Mouse (Mus musculus): ENCODE measurements around the gene Arhgap21. TPM values are rescaled to one million over a fixed set of nuclear protein-coding genes. Genes with fewer than 3 reads are reported as not detected.
"Not testable (repeated sequence)": the region's sequence is repeated elsewhere in the genome, so short reads cannot be mapped to it uniquely, and the experiment has no call there.

Gene Arhgap21
- total RNA-seq, 2 experiments from 2014 or later = 86.5 to 106 TPM

DNA sequence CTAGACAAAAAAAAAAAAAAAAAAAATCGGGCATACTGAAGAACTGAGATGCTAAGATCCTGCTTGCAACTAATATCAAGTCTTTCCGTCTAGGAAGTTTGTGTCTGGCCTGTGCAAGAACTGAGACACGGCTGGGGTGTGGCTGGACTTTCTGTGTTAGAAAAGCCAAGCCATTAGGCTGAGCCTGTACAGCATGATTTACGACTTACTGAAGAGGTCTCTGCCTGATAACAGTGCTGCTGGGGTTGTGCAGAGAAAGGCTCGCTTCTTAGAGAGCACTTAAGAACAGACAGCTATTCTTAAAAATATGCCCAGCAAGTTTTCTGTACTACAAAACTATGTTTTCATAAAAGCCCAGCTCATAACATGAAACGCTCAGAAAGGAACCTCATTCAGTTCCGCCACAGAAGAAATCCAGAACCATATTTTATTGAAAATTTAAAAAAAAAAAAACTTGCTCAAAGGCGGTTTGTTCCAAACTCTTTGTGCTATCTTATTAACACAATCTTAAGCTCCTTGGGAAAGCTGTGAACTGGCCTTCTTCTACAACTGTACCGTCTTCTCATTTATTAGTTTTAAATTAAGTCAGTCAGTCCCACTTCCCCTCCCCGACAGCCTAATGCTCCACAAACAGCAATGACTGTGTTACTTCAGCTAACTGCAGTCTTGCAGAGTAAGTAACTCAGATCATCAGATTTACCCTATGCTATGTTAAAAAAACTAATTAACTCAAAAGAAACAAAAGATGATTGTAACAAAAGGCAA is 26.1 kb downstream of the Arhgap21 start:
- no peak for DNase-seq (ENCODE audit: low spot score in 2 of 2)

DNA sequence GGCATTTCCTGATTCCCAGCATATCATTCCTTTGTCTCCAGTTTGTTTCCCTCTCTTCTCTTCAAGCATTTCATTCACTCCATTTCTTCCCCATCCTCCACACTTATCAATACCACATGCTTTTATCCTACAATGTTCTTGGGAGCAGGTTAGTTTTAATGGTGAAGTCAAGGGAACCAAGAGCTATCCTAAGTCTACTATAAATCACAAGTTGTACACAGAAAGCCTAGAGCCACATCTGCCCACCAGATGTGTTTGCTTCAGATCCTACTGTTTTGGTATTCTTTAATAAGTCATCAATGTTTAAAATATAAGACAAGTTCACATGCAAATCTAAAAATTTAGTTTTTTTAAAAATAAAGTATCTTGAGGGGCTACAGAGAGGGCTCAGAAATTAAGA is 27.6 kb downstream of the Arhgap21 start:
- no peak for DNase-seq (ENCODE audit: low spot score in 2 of 2)

DNA sequence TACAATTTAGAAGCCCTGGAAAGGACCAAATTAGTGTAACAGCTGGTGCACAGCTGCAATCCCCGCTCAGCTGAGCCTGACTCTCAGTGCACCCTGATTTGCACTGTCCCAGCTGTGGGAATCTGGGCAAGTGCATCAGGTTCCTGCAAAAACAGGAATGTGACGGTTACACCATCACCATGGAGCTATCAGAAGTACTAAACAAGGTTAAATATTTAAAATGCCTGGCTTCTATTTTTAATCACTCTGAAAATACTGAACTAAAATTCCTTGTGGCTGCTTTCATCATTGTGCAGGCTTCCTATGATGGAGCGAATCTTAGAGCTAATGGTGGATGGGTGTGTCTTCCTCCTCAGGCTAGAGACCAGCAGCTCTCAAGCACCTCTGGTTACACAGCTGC is 29.3 kb downstream of the Arhgap21 start:
- DNase-seq (ENCODE audit: low spot score in 2 of 2) = no peak

DNA sequence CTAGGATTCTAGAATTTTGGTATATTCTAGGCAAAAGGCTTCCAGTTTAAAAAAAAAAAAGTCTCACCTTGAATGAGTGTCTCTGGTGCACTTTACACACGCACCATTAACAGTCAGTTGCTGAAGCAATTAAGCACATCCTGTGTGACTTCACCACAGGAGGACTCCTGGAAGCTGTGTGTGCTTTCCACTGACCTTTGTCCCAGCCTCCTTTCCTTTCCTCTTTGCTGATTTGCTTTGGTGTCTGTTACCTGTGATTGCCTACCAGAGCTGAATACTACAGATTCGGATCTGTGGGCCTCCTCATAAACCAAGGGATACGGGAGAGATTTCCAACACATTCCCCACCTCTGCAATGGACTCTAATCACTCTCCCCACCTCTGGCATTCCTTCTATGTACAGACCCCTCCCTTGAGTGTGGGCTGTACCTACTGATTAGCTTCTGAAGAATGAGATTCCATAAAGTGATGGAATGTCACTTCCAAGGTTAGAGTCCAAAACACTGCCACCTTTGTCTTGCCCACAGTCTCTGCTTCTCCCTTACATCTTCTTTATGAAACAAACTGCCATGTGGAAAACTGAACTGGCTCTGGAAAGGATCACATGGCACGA is 32.0 kb downstream of the Arhgap21 start:
- DNase-seq (ENCODE audit: low spot score in 2 of 2) = no peak

DNA sequence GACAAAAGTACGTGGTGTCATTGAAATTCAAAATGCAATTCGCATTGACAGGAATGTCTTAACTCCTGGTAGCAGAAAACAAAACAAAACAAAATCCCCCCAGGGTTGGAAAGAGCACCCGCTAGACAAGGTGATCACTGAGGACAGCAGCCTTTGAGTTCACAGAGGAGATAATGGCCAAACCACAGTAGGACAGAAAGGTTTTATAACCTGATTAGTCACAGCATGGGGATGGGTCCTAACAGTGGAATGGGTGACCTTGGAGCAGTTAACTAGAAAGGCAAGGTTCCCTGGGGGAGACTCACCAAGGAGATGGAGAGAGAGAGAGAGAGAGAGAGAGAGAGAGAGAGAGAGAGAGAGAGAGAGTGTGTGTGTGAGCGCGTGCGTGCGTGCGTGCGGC is 34.3 kb downstream of the Arhgap21 start:
- DNase-seq (ENCODE audit: low spot score in 2 of 2) = no peak

DNA sequence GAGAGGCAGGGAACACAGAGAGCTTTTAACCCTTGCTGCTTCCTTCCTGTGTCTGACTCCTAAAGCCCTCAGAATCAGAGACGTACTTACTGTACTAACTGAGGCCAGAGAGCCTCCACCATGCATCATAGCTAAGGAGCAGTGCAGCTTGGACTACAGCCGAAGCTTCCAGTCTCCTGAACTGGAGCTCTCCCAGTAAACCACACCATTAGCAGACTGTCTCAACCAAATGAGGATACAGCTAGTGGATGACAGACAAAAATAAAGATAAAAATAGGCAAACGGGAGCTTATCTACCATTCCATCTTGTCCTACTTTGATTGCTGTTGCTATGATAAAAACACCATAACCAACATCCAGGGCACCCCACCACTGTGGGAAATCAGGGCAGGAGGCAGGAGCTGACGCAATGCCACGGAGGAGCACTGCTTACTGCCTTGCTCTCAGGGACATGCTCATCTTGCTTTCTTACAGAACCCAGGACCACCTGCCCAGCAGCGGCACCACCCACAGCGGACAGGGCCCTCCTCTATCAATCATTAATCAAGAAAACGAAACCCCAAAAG is 35.9 kb downstream of the Arhgap21 start:
- DNase-seq (ENCODE audit: low spot score in 2 of 2) = no peak

DNA sequence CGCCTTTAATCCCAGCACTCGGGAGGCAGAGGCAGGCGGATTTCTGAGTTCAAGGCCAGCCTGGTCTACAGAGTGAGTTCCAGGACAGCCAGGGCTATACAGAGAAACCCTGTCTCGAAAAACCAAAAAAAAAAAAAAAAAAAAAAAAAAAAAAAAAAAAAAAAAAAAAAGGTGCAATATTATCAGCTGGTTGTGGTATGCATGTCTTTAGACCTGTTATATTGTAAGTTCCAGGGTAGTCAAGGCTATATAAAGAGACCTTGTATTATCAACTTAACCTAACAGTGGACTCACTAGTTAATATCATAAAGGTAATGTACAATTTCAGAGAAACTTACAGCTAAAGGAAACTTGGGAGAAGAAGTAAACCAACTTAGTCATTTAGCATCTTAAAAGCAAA is 36.9 kb downstream of the Arhgap21 start:
- DNase-seq (ENCODE audit: low spot score in 2 of 2) = not testable (repeated sequence)

DNA sequence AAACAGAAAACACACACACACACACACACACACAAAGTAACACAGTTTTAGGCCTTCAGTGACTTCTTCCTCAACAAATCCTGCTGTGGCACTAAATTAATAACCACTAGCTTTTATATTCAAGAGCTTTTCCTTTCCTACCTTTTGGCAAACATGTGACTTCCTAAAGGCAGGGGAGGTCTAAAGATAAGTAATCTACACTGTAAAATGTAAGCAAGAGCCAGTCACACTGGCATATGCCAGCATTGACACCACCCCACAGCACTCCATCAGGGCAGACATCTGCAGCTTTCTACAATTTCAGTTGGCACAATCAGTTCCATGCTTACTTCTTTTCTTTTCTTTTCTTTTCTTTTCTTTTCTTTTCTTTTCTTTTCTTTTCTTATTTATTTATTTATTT is 40.2 kb downstream of the Arhgap21 start:
- no peak for DNase-seq (ENCODE audit: low spot score in 2 of 2)

DNA sequence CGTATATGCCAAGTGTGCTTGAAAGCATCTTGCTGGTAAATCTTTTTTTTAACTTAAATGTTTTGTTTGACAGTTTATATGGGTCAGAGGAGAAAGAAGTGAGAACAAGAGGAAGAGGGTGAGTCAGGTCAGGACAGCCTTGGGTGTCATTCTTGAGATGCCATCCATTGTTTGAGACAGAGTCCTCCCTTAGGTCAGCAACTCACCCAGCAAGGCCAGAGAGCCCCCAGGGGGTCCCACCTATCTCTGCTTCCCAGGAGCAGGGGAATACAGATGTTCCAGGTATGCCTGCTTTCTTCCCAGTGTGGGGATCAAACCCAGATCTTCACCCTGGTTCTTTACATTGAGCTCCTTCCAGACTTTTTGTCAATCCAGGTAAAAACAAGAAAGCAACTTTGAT is 43.7 kb downstream of the Arhgap21 start:
- no peak for DNase-seq (ENCODE audit: low spot score in 2 of 2)

DNA sequence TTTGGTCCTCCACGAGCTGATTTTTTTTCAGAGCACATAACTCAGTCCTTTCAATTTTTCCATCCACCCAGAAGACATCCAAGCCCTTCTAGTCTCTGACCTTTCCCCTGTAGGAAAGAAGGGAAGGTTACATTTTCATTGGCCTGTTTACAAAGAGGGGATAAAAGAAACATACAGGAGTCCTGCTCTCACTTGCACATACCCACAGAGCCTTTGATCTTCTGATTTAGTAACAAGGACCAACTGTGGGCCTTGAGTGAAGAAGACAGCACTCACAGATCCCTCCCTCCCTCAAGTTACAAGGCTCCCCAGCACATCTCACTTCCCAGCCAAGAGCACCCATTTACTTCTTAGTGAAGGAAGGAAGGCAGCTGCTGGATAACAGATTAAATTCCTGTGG is 46.3 kb downstream of the Arhgap21 start:
- DNase-seq (ENCODE audit: low spot score in 2 of 2) = no peak

DNA sequence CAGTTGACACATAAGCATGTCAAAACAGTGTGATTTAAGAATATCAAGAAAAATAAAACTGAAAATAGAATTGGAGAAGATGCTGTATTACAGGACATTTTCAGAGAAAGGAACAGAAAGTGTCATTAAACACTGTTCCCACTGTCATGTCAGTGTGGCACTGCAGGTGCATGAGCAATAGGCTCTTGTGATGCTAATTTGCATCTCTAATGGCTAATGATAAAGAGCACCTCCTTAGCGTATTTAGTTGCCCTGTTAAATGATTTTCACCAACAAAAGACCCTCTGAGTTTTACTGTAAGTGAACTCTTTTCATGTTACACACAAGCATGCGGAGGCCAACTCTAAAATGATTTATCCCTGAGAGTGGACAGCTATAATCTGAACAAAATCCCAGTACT is 47.1 kb downstream of the Arhgap21 start:
- no peak for DNase-seq (ENCODE audit: low spot score in 2 of 2)

DNA sequence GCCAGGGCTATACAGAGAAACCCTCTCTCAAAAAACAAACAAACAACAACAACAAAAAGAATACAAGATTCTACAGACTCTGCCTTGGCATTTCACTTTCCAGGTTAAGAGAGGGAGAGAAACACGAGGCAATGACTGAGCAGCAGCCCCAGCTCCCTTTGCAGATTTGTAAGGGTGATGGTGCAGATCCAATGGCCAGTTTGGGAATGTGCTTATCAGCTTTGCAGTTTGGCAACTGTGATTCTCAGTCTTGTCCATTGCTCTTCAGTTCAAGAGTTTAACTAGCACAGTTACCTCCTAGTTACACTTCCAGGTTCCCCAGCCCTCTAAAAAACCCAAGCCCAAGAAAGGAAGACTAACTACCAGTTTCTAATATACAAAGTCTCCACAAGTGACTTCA is 47.7 kb downstream of the Arhgap21 start:
- DNase-seq (ENCODE audit: low spot score in 2 of 2) = no peak

DNA sequence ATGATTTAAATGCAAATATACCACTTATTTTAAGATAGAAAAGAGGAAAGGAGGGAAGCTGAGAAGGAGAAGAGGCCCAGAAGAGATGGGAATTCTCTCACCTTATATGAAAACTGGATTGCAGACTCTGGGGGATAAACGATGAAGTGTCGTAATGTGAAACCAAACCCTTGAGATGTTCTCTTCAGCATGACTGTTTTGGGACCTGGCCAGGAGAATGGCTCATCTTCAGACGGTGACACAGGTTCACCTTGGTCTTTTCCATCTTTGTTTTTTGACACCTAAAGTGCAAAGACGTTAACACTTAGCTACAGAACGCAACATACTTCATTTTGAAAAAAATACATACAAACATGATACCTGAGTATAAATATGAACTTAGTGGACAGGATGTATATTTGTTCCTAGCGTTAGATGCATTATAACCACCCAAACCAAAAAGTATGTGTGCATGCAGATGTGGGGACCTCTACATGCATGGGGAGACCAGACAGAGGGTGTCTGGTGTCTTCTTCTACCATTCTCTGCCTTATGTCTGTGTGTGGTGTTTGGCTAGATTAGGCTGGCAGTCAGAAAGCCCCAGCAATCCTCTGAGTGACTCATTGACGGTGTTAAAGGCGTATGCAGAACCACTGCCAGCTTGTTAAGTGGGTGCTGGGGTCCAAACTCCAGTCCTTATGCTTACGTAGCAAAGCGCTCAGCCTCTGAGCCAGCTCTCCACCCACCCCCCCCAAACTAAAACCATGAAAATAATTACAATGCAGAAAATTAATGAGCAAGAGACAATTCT is 54.0 kb downstream of the Arhgap21 start:
- DNase-seq (ENCODE audit: low spot score in 2 of 2) = no peak

DNA sequence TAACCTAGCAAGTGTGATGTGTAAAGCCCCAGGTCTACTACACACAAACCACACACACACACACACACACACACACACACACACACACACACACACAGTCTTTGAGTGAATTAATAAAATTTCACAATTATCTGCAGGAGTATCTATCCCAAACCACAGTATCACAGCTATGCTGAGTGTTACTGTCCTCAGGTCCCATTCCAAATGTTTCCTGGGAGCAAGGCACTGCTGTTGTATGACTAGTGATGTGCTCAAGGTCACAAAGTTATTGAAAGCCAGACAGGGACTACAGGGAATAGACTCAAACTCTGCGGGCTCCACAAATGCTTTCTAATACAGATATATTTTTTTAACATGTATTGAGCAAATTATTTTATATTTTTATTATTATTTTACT is 55.7 kb downstream of the Arhgap21 start:
- DNase-seq (ENCODE audit: low spot score in 2 of 2) = no peak

DNA sequence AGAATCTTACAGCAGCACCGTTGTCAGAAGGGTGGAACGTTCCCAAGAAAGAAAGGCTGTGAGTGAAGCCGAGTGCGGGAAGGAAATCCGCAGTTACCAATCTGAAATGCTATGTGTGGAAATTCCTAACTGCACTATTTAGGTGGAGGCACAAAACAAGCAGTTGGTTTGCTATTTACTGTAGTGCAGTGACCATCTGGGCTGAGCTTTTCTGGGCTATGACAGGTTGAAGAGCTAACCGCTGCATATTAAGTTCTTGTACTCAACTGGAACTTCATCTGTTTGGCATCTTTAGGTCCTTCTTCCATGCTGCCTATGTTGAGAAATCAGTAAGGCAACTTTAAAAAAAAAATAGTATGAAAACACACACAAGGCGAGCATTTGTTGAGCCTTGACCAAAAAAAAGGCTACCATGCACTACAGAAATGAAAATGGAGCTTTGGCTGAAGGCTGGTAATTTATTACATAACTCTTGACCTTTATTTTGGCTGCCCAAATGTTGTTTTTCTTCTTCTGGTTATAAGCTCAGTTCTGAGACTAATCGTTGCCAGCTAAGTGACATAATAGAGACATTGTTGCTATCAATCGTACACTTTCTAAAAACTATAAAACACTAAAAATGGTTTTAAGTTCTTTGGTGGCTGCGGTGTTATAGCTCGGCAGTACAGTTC is 56.2 kb downstream of the Arhgap21 start:
- no peak for DNase-seq (ENCODE audit: low spot score in 2 of 2)

DNA sequence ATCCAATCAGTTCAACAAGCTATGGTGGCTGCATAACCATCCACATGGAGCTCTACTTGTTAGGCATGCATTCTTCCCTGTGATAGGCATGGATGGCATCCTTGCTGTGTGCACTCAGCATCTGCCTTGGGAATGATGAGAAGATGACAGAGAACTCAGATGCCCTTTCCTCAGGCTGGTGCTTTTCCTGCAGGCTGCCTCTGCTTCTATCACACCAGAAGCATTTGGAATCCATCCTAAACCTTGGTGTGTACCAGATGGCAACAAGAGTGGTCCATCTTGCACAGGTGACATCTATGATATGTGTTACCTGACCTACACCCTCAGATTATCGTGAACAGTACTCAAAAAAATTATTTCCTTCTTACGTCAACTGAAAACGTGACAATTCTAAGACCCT is 58.2 kb downstream of the Arhgap21 start:
- no peak for DNase-seq (ENCODE audit: low spot score in 2 of 2)

DNA sequence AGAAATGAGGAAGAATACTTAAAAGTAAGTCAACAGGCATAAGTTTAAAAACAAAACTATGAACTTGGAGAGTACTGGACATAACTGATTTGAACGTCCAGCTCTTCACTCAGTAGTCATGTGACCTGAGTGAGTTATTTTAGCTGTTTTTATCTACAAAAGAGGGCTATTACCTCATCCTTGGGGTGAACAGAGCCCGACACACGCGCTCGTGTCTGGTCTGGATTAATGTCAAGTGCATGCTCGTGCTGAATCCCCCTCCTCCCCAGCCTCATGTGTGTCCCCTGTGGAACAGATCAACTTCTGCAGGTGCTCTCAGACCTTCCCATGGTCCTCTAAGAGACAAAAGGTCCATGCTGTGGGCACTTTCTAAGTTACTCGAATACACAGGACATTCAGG is 59.3 kb downstream of the Arhgap21 start:
- no peak for DNase-seq (ENCODE audit: low spot score in 2 of 2)

DNA sequence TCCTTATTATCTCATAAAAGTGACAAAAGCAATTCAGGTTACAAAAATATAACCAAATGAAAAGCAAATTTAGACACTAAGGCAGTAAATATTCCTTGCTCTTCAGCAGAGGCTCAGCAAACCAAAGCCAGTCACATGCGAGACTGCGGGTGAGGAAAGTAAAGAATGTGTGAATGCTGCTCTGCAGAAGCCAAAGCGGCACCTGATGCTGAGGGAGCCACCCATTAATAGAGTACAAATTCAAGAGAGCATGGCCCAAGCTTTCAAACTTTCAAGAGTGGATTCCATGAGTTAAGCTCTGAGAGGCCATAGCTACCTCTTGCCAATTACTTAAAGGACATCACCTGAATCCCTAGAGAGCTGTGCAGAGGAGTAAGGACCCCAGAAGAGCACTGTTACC is 61.4 kb downstream of the Arhgap21 start:
- DNase-seq (ENCODE audit: low spot score in 2 of 2) = no peak

DNA sequence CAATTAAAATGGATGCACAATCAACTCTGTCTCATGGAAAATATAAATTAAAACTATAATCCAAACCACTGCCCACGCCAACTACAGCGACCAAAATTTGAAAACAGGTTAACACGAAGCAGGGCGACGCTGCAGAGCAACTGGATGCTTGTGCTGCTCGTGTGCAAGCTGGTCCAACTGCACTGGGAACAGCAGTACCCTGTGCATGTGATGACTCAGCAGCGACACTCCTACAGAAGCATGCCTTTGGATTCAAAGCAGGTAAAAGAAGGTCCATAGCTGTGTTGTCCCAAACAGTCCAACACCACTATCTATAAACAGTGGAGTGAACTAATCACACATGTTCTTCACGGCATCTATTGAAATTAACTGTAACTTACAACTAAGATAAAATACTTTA is 63.3 kb downstream of the Arhgap21 start:
- DNase-seq (ENCODE audit: low spot score in 2 of 2) = no peak

DNA sequence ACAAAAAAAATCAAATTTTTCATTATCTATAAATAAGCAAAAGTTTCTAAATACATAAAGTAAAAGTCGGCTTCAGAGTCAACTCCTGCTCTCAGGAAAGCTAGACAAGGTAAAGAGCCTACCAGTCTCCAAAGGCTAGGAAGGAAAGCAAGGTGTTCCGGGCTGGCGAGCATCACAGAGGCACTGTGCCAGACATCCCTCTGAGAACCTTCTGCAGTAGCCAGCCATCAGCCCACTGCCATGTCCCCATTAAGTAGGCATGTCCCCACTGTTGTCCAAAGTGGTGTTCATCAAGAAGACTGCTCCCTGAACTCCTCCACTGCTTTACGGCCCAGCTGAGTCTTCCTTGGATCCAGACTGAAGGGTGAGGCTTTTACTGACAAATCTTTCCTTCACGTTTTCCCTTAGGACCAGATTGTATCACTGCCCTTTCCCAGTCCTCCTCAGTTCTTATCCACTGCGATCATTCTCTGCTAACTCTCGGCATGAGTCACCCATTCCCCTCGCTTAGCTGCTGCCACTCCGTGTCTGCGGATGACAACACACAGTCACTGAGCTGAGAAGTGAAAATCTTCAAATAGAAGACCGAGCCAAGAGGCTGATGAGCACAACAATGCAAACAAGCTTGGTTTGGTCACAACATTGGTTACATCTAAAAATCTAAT is 65.6 kb downstream of the Arhgap21 start:
- DNase-seq (ENCODE audit: low spot score in 2 of 2) = no peak

DNA sequence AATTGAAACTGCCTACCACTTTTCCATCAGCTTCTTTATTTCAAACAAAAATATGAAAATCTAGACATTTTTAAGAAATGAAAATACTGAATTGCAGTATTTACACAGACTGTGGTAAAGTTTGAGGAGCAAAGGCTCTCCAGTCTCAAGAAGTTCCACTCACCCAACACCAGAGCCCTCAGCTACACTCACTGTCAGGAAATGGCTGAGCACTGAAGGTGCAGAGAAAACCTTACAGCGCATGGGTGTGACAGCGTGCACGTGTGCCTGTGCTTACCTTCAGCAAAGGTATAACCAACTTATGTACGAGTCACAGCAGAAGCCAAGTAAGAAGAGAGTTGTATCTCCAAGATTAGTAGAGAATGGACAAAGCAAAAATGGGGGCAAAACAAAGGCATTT is 66.8 kb downstream of the Arhgap21 start:
- no peak for DNase-seq (ENCODE audit: low spot score in 2 of 2)

Data from adrenal gland, postnatal 4 days (tissue).